Mouse (Mus musculus) gastrocnemius, postnatal 10 days (tissue): ENCODE results near the gene Scpep1. TPM values are rescaled to one million over a fixed set of nuclear protein-coding genes. Genes with fewer than 3 reads are reported as not detected.

Experiments
- total RNA-seq, 2 experiments: library from RNA; stranded (reverse); gene quantifications; 2 replicates each; pipeline ENCODE4 v1.2.3; 2021

Scpep1 gene
- total RNA-seq, 2 experiments from 2014 or later, result 27.2 to 30.4 TPM

Other genes starting within 250 kb of the Scpep1 start
- gene Msi2, start 237.0 kb downstream of the Scpep1 start, total RNA-seq, result 100 to 1,000 TPM; 186 to 195 TPM
- 10 to 100 TPM; 66.9 to 77.5 TPM for gene Akap1, start 90.9 kb downstream of the Scpep1 start, total RNA-seq
- gene Elobl, start 11.5 kb upstream of the Scpep1 start, total RNA-seq, result not detected
- gene Coil, start 14.8 kb upstream of the Scpep1 start, total RNA-seq, result 1 to 10 TPM; 3.9 to 5.7 TPM
- gene Trim25, start 43.9 kb upstream of the Scpep1 start, total RNA-seq, result 10 to 100 TPM; 18.0 to 20.0 TPM
- gene Dgke, start 111.4 kb upstream of the Scpep1 start, total RNA-seq, result 1 to 10 TPM; 4.5 to 5.4 TPM
- gene Gm525, start 118.4 kb upstream of the Scpep1 start, total RNA-seq, result not detected